Mouse (Mus musculus): ENCODE data around the gene Mpp5.

The Mpp5 gene

GRCm38 (mm10) chr12:78842429-78842828 lies 93.7 kb downstream of the Mpp5 start:
- DNase-seq (ENCODE audit: low read depth, low spot score): no peak

- DNase-seq (ENCODE audit: low read depth, low spot score): no peak
These were observed 99.5 kb downstream of the Mpp5 start for GRCm38 (mm10) chr12:78848246-78848645.

GRCm38 (mm10) chr12:78860921-78861495 lies 112.3 kb downstream of the Mpp5 start:
- no peak for DNase-seq (ENCODE audit: low read depth, low spot score)

GRCm38 (mm10) chr12:78861496-78862253 lies 113.0 kb downstream of the Mpp5 start, which contains the start of the genes Atp6v1d and Eif2s1:
Atp6v1d (minus strand) TSS chr12:78861638.
Eif2s1 (plus strand) TSS chr12:78861819.
- peak; percentile 98 for DNase-seq (ENCODE audit: low read depth, low spot score)

GRCm38 (mm10) chr12:78862254-78862730 lies 113.6 kb downstream of the Mpp5 start:
- DNase-seq (ENCODE audit: low read depth, low spot score): no peak

- DNase-seq (ENCODE audit: low read depth, low spot score): no peak
These were observed 116.7 kb downstream of the Mpp5 start for GRCm38 (mm10) chr12:78865434-78865833.

- no peak for DNase-seq (ENCODE audit: low read depth, low spot score)
These were observed 119.4 kb downstream of the Mpp5 start for GRCm38 (mm10) chr12:78868115-78868514.

- DNase-seq (ENCODE audit: low read depth, low spot score): no peak
These were observed 125.9 kb downstream of the Mpp5 start for GRCm38 (mm10) chr12:78874581-78874980.

- no peak for DNase-seq (ENCODE audit: low read depth, low spot score)
These were observed 141.4 kb downstream of the Mpp5 start for GRCm38 (mm10) chr12:78890062-78890461.
